Mouse (Mus musculus) ovary, postnatal 14 days (tissue): ENCODE data around the gene Gm48552.

ENCODE experiments used
- DNase-seq: peaks from one replicate; pipeline ENCODE4 v3.0.0; 2022; ENCODE audit warnings: low spot score

The Gm48552 gene

GRCm38 (mm10) chr10:81419111-81419928 is 30.5 kb downstream of the Gm48552 start:
- DNase-seq, result no peak

- no peak for DNase-seq
Measured at GRCm38 (mm10) chr10:81420191-81420767, 31.5 kb downstream of the Gm48552 start.

- no peak for DNase-seq
Measured at GRCm38 (mm10) chr10:81421041-81421796, 32.4 kb downstream of the Gm48552 start.

- DNase-seq, result no peak
Measured at GRCm38 (mm10) chr10:81421797-81422100, 32.9 kb downstream of the Gm48552 start.

- DNase-seq, result no peak
Measured at GRCm38 (mm10) chr10:81422191-81422590, 33.4 kb downstream of the Gm48552 start.

- no peak for DNase-seq
Measured at GRCm38 (mm10) chr10:81422661-81423217, 33.9 kb downstream of the Gm48552 start.

- no peak for DNase-seq
Measured at GRCm38 (mm10) chr10:81423476-81424245, 34.9 kb downstream of the Gm48552 start.

GRCm38 (mm10) chr10:81424246-81425051 is 35.6 kb downstream of the Gm48552 start:
- DNase-seq, result peak; percentile 16

GRCm38 (mm10) chr10:81425236-81425850 is 36.5 kb downstream of the Gm48552 start:
- DNase-seq, result peak; percentile 21

- DNase-seq, result peak; percentile 11
Measured at GRCm38 (mm10) chr10:81426081-81426671, 37.4 kb downstream of the Gm48552 start.

- peak; percentile 46 for DNase-seq
Measured at GRCm38 (mm10) chr10:81426897-81427296, 38.1 kb downstream of the Gm48552 start.

GRCm38 (mm10) chr10:81427327-81427726 is 38.5 kb downstream of the Gm48552 start:
- no peak for DNase-seq

- DNase-seq, result no peak
Measured at GRCm38 (mm10) chr10:81427804-81428506, 39.1 kb downstream of the Gm48552 start.

GRCm38 (mm10) chr10:81428507-81428870 is 39.7 kb downstream of the Gm48552 start:
- DNase-seq, result no peak

- DNase-seq, result no peak
Measured at GRCm38 (mm10) chr10:81429092-81429491, 40.3 kb downstream of the Gm48552 start.

- peak; percentile 73 for DNase-seq
Measured at GRCm38 (mm10) chr10:81429605-81430061, 40.8 kb downstream of the Gm48552 start.

GRCm38 (mm10) chr10:81430141-81430830 is 41.5 kb downstream of the Gm48552 start:
- DNase-seq, result peak; percentile 75

- peak; percentile 34 for DNase-seq
Measured at GRCm38 (mm10) chr10:81430831-81431525, 42.2 kb downstream of the Gm48552 start.
